ENCODE assay signal across 8 mouse cellular contexts in the genomic region with DNA sequence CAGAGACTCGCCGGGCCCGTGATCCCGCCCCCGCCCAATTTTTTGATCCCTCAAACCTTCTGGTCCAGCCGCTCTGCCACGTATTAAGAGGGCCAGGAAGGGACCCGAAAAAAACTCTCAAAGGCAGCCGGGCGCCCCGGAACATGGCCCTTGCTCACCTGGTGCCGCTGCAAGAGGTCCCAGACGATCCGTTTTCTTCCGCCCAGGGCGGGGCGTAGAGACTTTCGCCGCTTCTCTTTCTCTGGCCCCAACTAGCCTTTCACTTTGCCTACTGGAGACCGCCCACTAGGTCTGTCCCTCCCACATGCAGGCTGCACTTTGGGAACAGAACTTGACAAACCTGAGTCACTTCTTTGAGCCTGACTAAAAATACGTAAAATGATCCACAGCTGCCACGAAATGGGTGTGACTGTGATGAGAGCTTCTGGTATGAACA. TPM values are rescaled to one million over a fixed set of nuclear protein-coding genes. Genes with fewer than 3 reads are reported as not detected.
DNase-seq lines count a peak whose midpoint lies in the region; ATAC-seq and TF ChIP-seq lines count a peak whose summit lies in the region.

No protein-coding gene starts in this region.

- H3K79me2 ChIP-seq in CH12.LX (replicated peaks; ENCODE audit: control insufficient read depth, extremely low read depth, insufficient read depth, poor library complexity, severe bottlenecking), result peaks cover 15% of the 10 kb centered on the region

- peaks cover 10 to 33% of the 10 kb centered on the region in 2 experiments for H3K36me3 ChIP-seq in CH12.LX (replicated peaks in 1 of 2; ENCODE audit: control insufficient read depth in 1 of 2, insufficient read depth in 1 of 2, low read length in 1 of 2)
- H3K36me3 ChIP-seq in forebrain, embryonic 12.5 days (replicated peaks), result peaks cover 13% of the 10 kb centered on the region; the same call in 1 of the 2 replicates

- peak; percentile 79 for TF ChIP-seq POLR2A in CH12.LX (IDR thresholded peaks at IDR 0.05; ENCODE audit: low read depth, low read length)

- no peak for ATAC-seq in forebrain, embryonic 12.5 days (ENCODE audit: low FRiP score)
- peak; percentile 56 for ATAC-seq in megakaryocyte progenitor cell, adult 5-6 weeks (replicated peaks; ENCODE audit: poor library complexity)

- in situ Hi-C loops in CH12.LX (cut with MboI; ENCODE audit: low pct_ligation_motif_present, low pct_unique_long_range_greater_than_20kb, low sequenced_read_pairs), result loop anchor here (5.0 kb wide), 2 partner anchors 36 to 71 kb away; no protein-coding TSS in a partner anchor

- no peak for TF ChIP-seq EP300 in CH12.LX (IDR thresholded peaks at IDR 0.05; ENCODE audit: low read length)

- peak; percentile 93 for DNase-seq in CH12.LX (ENCODE audit: extremely low read depth)
- peak; percentile 74 for DNase-seq in adrenal gland, postnatal 25 days
- peak; percentile 62 to 74 for DNase-seq in heart, postnatal 36 days
- DNase-seq in left cerebral cortex, postnatal 14 days (ENCODE audit: low spot score in 2 of 2), result peak; percentile 49 to 63
- peak; percentile 55 to 71 for DNase-seq in right cerebral cortex, postnatal 36 days (ENCODE audit: low spot score in 2 of 2)
- DNase-seq in yolk sac, embryonic 10.5 days (ENCODE audit: low spot score), result peak; percentile 84

- H3K4me3 ChIP-seq in CH12.LX (replicated peaks in 1 of 3; ENCODE audit: low read depth in 2 of 3, low read length in 2 of 3, poor library complexity in 1 of 3), result peak overlapping the region; percentile 51 to 76 (median 65)
- peak overlapping the region; percentile 39 for H3K4me3 ChIP-seq in forebrain, embryonic 12.5 days (replicated peaks)

- dilution Hi-C loops in CH12.LX (cut with MboI; ENCODE audit: extremely low pct_ligation_motif_present, extremely low pct_unique_long_range_greater_than_20kb, low sequenced_read_pairs), result no loop called here

- peak overlapping the region; percentile 82 for H3K9ac ChIP-seq in CH12.LX (ENCODE audit: insufficient read depth, low read depth)
- peak overlapping the region; percentile 51; the same call in 1 of the 2 replicates for H3K9ac ChIP-seq in forebrain, embryonic 12.5 days

- H3K4me2 ChIP-seq in CH12.LX (ENCODE audit: insufficient read depth, low read depth, poor library complexity, severe bottlenecking), result peak overlapping the region; percentile 94
- H3K4me2 ChIP-seq in forebrain, embryonic 12.5 days, result peak overlapping the region; percentile 57

- no peak for TF ChIP-seq RAD21 in CH12.LX (IDR thresholded peaks at IDR 0.05; ENCODE audit: low read depth, low read length)

- H3K9me3 ChIP-seq in CH12.LX (replicated peaks; ENCODE audit: low read length), result no peaks in the 10 kb centered on the region
- H3K9me3 ChIP-seq in forebrain, embryonic 12.5 days, result no peaks in the 10 kb centered on the region

- peak overlapping the region; percentile 59; the same call in 1 of the 2 replicates for H3K27ac ChIP-seq in CH12.LX (ENCODE audit: insufficient read depth, low read depth)
- 0 out of 2 replicates have a peak overlapping the region, but pooled peaks have one; percentile 36 for H3K27ac ChIP-seq in forebrain, embryonic 12.5 days

- peaks cover 36 to 73% of the 10 kb centered on the region in 2 experiments for H3K4me1 ChIP-seq in CH12.LX (ENCODE audit: control insufficient read depth in 1 of 2, insufficient read depth in 2 of 2)
- peaks cover 22% of the 10 kb centered on the region for H3K4me1 ChIP-seq in forebrain, embryonic 12.5 days

- no peaks in the 10 kb centered on the region for H3K27me3 ChIP-seq in CH12.LX (replicated peaks)
- 0 out of 2 replicates have a peak, but pooled peaks cover 7% of the 10 kb centered on the region for H3K27me3 ChIP-seq in forebrain, embryonic 12.5 days

- intact Hi-C loops in heart, postnatal 36 days (cut with DNase I), result loop anchor here (2.0 kb wide), 1 partner anchor 36 kb away; no protein-coding TSS in a partner anchor
- intact Hi-C loops in left cerebral cortex, postnatal 14 days (cut with DNase I), result no loop called here

- 4% methylated on average over 22 of the region's 22 CpGs for WGBS in forebrain, embryonic 12.5 days

- TF ChIP-seq CTCF in CH12.LX (conservative IDR thresholded peaks at IDR 0.05 in 1 of 2, IDR thresholded peaks at IDR 0.05 in 1 of 2; ENCODE audit: low read depth in 2 of 2, low read length in 2 of 2), result no peak

TF ChIP-seq in CH12.LX, 34 proteins besides CTCF, POLR2A, EP300 and RAD21 (continues in another document):
- TF ChIP-seq USF1 (IDR thresholded peaks at IDR 0.05; ENCODE audit: low read depth, low read length), result no peak
- no peak for TF ChIP-seq KAT2A (IDR thresholded peaks at IDR 0.05; ENCODE audit: insufficient replicate concordance, low read length)
- TF ChIP-seq ETS1 (conservative IDR thresholded peaks at IDR 0.05; ENCODE audit: low read depth, low read length), result 0 out of 2 replicates have a peak, but pooled peaks have one; percentile 24
- TF ChIP-seq MXI1 (IDR thresholded peaks at IDR 0.05; ENCODE audit: low read depth, low read length), result peak; percentile 19
- 0 out of 2 replicates have a peak, but pooled peaks have one; percentile 16 for TF ChIP-seq BHLHE40 (IDR thresholded peaks at IDR 0.05; ENCODE audit: low read depth, low read length)
- peak; percentile 69 for TF ChIP-seq SIN3A (IDR thresholded peaks at IDR 0.05; ENCODE audit: low read length)
- no peak for TF ChIP-seq ZKSCAN1 (IDR thresholded peaks at IDR 0.05; ENCODE audit: borderline replicate concordance, low read depth, low read length)
- no peak for TF ChIP-seq GABPA (IDR thresholded peaks at IDR 0.05; ENCODE audit: insufficient replicate concordance, low read depth, low read length)
- TF ChIP-seq SMC3 (IDR thresholded peaks at IDR 0.05; ENCODE audit: low read depth, low read length), result no peak
- no peak for TF ChIP-seq USF2 (conservative IDR thresholded peaks at IDR 0.05; ENCODE audit: low read depth, low read length)
- peak; percentile 31; the same call in 1 of the 2 replicates for TF ChIP-seq IRF4 (IDR thresholded peaks at IDR 0.05; ENCODE audit: low read depth, low read length)
- TF ChIP-seq MEF2A (IDR thresholded peaks at IDR 0.05; ENCODE audit: borderline replicate concordance, low read depth, low read length), result 0 out of 2 replicates have a peak, but pooled peaks have one; percentile 44
- no peak for TF ChIP-seq MAFK (IDR thresholded peaks at IDR 0.05; ENCODE audit: insufficient replicate concordance, low read length)
- TF ChIP-seq MYC (IDR thresholded peaks at IDR 0.05; ENCODE audit: low read depth, low read length), result 0 out of 2 replicates have a peak, but pooled peaks have one; percentile 22
- TF ChIP-seq ELF1 (IDR thresholded peaks at IDR 0.05; ENCODE audit: low read depth, low read length), result peak; percentile 65

RNA-seq across cellular contexts. Expression of a gene that starts 4.1 kb away (rescaled TPM):
- total RNA-seq in CH12.LX (2012; rRNA removed) (133 and 137 TPM in 2 replicates), CH12.LX (2014; rRNA removed) (84.7 and 91.0 TPM in 2 replicates)
- polyA plus RNA-seq in CH12.LX (2012; ENCODE audit: insufficient read length, low read depth), result 95.5 and 103 TPM in 2 replicates
- 298 and 356 TPM in 2 replicates for total RNA-seq in adrenal gland, postnatal 25 days (2021)
- polyA plus RNA-seq in forebrain, embryonic 12.5 days (2016; fragmentation: Nextera tagmentation; extraction: Ambion mirVana), result 47.2 and 49.7 TPM in 2 replicates
- total RNA-seq in heart, postnatal 36 days (2021), result 10 to 100 TPM; 66.8 to 67.8 TPM
- total RNA-seq in left cerebral cortex, postnatal 14 days (2021), result 10 to 100 TPM; 25.8 to 25.9 TPM
- total RNA-seq in megakaryocyte progenitor cell, adult 5-6 weeks (2015), result 36.0 and 41.3 TPM in 2 replicates
- 43.4 and 57.6 TPM in 2 replicates for total RNA-seq in megakaryocyte progenitor cell, adult 5-6 weeks (2017)

RNA-seq across cellular contexts. Expression of a gene that starts 25.3 kb away (rescaled TPM):
- total RNA-seq in CH12.LX (2012; rRNA removed) (82.0 and 106 TPM in 2 replicates), CH12.LX (2014; rRNA removed) (43.6 and 48.9 TPM in 2 replicates)
- 71.3 and 86.3 TPM in 2 replicates for polyA plus RNA-seq in CH12.LX (2012; ENCODE audit: insufficient read length, low read depth)
- total RNA-seq in adrenal gland, postnatal 25 days (2021), result 64.8 and 88.0 TPM in 2 replicates
- 79.1 and 89.4 TPM in 2 replicates for polyA plus RNA-seq in forebrain, embryonic 12.5 days (2016; fragmentation: Nextera tagmentation; extraction: Ambion mirVana)
- 100 to 1,000 TPM in 1 of 2 experiments, 10 to 100 TPM in 1; 97.9 to 104 TPM for total RNA-seq in heart, postnatal 36 days (2021)
- total RNA-seq in left cerebral cortex, postnatal 14 days (2021), result 100 to 1,000 TPM; 249 to 272 TPM
- total RNA-seq in megakaryocyte progenitor cell, adult 5-6 weeks (2015), result 30.5 and 40.6 TPM in 2 replicates
- 19.9 and 23.7 TPM in 2 replicates for total RNA-seq in megakaryocyte progenitor cell, adult 5-6 weeks (2017)

RNA-seq across cellular contexts. Expression of a gene that starts 25.4 kb away (rescaled TPM):
- total RNA-seq in CH12.LX (2012; rRNA removed) (0.92 and 0.93 TPM in 2 replicates), CH12.LX (2014; rRNA removed) (0.46 and 0.89 TPM in 2 replicates)
- 1.0 and 1.4 TPM in 2 replicates for polyA plus RNA-seq in CH12.LX (2012; ENCODE audit: insufficient read length, low read depth)
- total RNA-seq in adrenal gland, postnatal 25 days (2021), result 6.4 and 10.8 TPM in 2 replicates
- polyA plus RNA-seq in forebrain, embryonic 12.5 days (2016; fragmentation: Nextera tagmentation; extraction: Ambion mirVana), result 14.2 and 16.0 TPM in 2 replicates
- total RNA-seq in heart, postnatal 36 days (2021), result 1 to 10 TPM; 2.8 to 4.0 TPM
- total RNA-seq in left cerebral cortex, postnatal 14 days (2021), result 1 to 10 TPM; 3.6 to 4.5 TPM
- total RNA-seq in megakaryocyte progenitor cell, adult 5-6 weeks (2015), result 0.39 and 0.84 TPM in 2 replicates
- 0.50 and 3.4 TPM in 2 replicates for total RNA-seq in megakaryocyte progenitor cell, adult 5-6 weeks (2017)

RNA-seq across cellular contexts. Expression of a gene that starts 45.3 kb away (rescaled TPM):
- total RNA-seq in CH12.LX (2012; rRNA removed) (0.50 and 1.1 TPM in 2 replicates), CH12.LX (2014; rRNA removed) (0.55 and 0.97 TPM in 2 replicates)
- polyA plus RNA-seq in CH12.LX (2012; ENCODE audit: insufficient read length, low read depth), result 0.85 and 0.89 TPM in 2 replicates
- total RNA-seq in adrenal gland, postnatal 25 days (2021), result 0.39 TPM in 1 of 2 replicates, not detected in the other
- 3.3 and 3.7 TPM in 2 replicates for polyA plus RNA-seq in forebrain, embryonic 12.5 days (2016; fragmentation: Nextera tagmentation; extraction: Ambion mirVana)
- total RNA-seq in heart, postnatal 36 days (2021), result not detected
- total RNA-seq in left cerebral cortex, postnatal 14 days (2021), result not detected
- total RNA-seq in megakaryocyte progenitor cell, adult 5-6 weeks (2015), result 0.20 and 0.89 TPM in 2 replicates
- total RNA-seq in megakaryocyte progenitor cell, adult 5-6 weeks (2017), result 0.10 TPM in 1 of 2 replicates, not detected in the other

RNA-seq across cellular contexts. Expression of a gene that starts 46.4 kb away (rescaled TPM):
- total RNA-seq in CH12.LX (2012; rRNA removed), result 10.6 and 12.0 TPM in 2 replicates
- 2.5 and 2.9 TPM in 2 replicates for total RNA-seq in CH12.LX (2014; rRNA removed)
- 22.9 and 33.5 TPM in 2 replicates for polyA plus RNA-seq in CH12.LX (2012; ENCODE audit: insufficient read length, low read depth)
- total RNA-seq in adrenal gland, postnatal 25 days (2021), result 29.1 and 48.2 TPM in 2 replicates
- polyA plus RNA-seq in forebrain, embryonic 12.5 days (2016; fragmentation: Nextera tagmentation; extraction: Ambion mirVana), result 63.5 and 64.9 TPM in 2 replicates
- total RNA-seq in heart, postnatal 36 days (2021), result 10 to 100 TPM; 25.8 to 36.2 TPM
- 10 to 100 TPM; 52.9 to 65.6 TPM for total RNA-seq in left cerebral cortex, postnatal 14 days (2021)
- total RNA-seq in megakaryocyte progenitor cell, adult 5-6 weeks (2015), result 5.8 and 9.2 TPM in 2 replicates
- total RNA-seq in megakaryocyte progenitor cell, adult 5-6 weeks (2017), result 5.7 and 5.8 TPM in 2 replicates
